Mouse (Mus musculus) hindbrain, embryonic 12.5 days (tissue): ENCODE data around the gene Fkbp9. TPM values are rescaled to one million over a fixed set of nuclear protein-coding genes. Genes with fewer than 3 reads are reported as not detected.
"Not testable (repeated sequence)": the region's sequence is repeated elsewhere in the genome, so short reads cannot be mapped to it uniquely, and the experiment has no call there.

Source experiments
- ATAC-seq: fragments of 200-750 bp; cut with Nextera tagmentation; 2 replicates; pipeline ENCODE4 v1.8.0; 2017; ENCODE audit warnings: moderate TSS enrichment; ENCODE audit not compliant: low FRiP score
- H3K27ac ChIP-seq: fragments of 300-500 bp; sonication (generic); 2 replicates; pipeline ENCODE4 v1.5.1; 2016; ENCODE audit warnings: mild to moderate bottlenecking
- H3K27me3 ChIP-seq: fragments of 300-500 bp; sonication (generic); 2 replicates; pipeline ENCODE4 v1.6.1; 2016; ENCODE audit warnings: mild to moderate bottlenecking
- H3K36me3 ChIP-seq: fragments of 300-500 bp; sonication (generic); 2 replicates; pipeline ENCODE4 v1.6.1; 2016; ENCODE audit warnings: mild to moderate bottlenecking
- H3K4me1 ChIP-seq: fragments of 300-500 bp; sonication (generic); 2 replicates; pipeline ENCODE4 v1.6.1; 2016
- H3K4me2 ChIP-seq: fragments of 300-500 bp; sonication (generic); replicated peaks from 2 replicates; pipeline ENCODE4 v1.6.1; 2016; ENCODE audit warnings: mild to moderate bottlenecking
- H3K4me3 ChIP-seq: fragments of 300-500 bp; sonication (generic); 2 replicates; pipeline ENCODE4 v1.5.1; 2016; ENCODE audit warnings: mild to moderate bottlenecking
- H3K9ac ChIP-seq: fragments of 300-500 bp; sonication (generic); 2 replicates; pipeline ENCODE4 v1.6.1; 2016; ENCODE audit warnings: mild to moderate bottlenecking, moderate library complexity
- H3K9me3 ChIP-seq: fragments of 300-500 bp; sonication (generic); replicated peaks from 2 replicates; pipeline ENCODE4 v1.6.1; 2016; ENCODE audit warnings: mild to moderate bottlenecking
- WGBS: fragments of 180-500 bp; shearing (Covaris S2); methylation state at CpG from one replicate; pipeline ENCODE4 v1.1.7; 2016; 5-methylcytosine and 5-hydroxymethylcytosine counted together
- polyA plus RNA-seq: library from polyadenylated mRNA; unstranded; fragments of >200 nt; fragmentation: Nextera tagmentation; extraction: Ambion mirVana; gene quantifications from 2 replicates; pipeline ENCODE4 v1.2.1, GENCODE M21; 2016

The Fkbp9 gene
- polyA plus RNA-seq, 1 experiment from 2014 or later = 92.2 TPM

DNA sequence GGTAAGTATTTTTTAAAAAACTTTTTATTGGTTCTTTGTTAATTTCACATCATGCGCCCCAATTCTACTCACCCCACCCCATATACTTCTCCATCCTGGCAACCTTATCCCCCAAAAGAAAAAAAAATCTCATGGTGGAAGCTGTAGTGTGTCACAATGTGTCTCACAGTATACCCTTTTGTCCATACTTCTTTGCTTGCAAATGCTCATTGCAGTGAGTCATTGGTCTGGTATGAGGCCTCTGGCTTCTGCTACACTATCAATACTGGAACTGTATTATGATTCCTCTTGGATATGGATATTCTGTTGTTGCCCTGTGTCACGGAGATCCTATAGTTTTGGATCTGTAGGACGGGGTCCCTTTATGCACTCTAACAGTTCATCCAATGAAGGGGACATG is 17.1 kb downstream of the Fkbp9 start:
- Histone ChIP-seq H3K4me2 (no peak overlapping the region), H3K27me3 (no peaks in the 10 kb centered on the region), H3K9ac (no peak overlapping the region), H3K36me3 (no peaks in the 10 kb centered on the region), H3K4me3 (no peak overlapping the region), H3K9me3 (no peaks in the 10 kb centered on the region), H3K4me1 (no peaks in the 10 kb centered on the region), H3K27ac (no peak overlapping the region)
- 92% methylated on average over 3 of the region's 3 CpGs for WGBS
- no peak for ATAC-seq

- Histone ChIP-seq H3K4me3 (no peak overlapping the region), H3K4me2 (no peak overlapping the region), H3K9me3 (no peaks in the 10 kb centered on the region), H3K9ac (no peak overlapping the region), H3K27ac (no peak overlapping the region), H3K4me1 (no peaks in the 10 kb centered on the region), H3K36me3 (no peaks in the 10 kb centered on the region), H3K27me3 (no peaks in the 10 kb centered on the region)
- no peak for ATAC-seq
- WGBS = 76% methylated on average over 7 of the region's 7 CpGs
Measured at GRCm38 (mm10) chr6:56850315-56850714, 18.5 kb downstream of the Fkbp9 start.

DNA sequence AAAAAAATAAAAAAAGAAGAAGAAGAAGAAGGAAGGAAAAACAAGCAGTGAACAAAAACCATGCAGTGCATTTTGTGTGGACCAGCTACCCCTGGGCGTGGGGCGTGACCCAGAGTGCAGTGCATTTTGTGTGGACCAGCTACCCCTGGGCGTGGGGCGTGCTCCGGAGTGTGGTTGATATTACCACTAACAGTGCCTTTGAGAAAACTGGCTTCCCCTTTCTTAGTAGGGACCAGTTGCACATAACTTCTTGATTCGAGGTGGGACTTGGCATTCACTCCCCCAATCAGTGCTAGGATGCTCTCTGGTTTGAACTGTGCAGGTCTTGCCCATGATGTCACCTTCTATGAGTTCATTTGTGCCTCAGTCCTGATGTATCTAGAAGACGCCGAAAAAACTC is 22.9 kb downstream of the Fkbp9 start:
- Histone ChIP-seq H3K27me3 (no peaks in the 10 kb centered on the region), H3K9ac (no peak overlapping the region), H3K36me3 (no peaks in the 10 kb centered on the region), H3K9me3 (no peaks in the 10 kb centered on the region), H3K4me1 (no peaks in the 10 kb centered on the region), H3K4me2 (no peak overlapping the region), H3K4me3 (no peak overlapping the region), H3K27ac (no peak overlapping the region)
- WGBS = 91% methylated on average over 8 of the region's 8 CpGs
- no peak for ATAC-seq

DNA sequence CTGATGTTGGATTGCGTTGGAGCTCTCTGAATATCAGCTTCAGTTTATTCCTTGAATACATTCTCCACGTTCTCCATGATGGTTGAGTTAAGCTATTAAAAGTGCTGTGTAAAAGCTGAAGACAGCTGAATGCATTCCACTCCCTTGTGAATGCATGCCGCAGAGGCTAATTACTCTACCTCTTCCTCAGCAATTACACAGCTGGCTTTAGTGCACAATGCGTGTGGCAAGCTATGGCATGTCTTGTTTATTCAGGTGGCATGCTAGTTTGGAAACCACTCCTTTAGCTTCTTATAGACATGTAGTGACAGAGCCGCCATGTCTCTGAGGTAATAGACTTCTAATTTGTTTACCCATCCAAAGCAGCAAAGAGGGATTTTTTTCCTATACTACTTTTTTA is 24.9 kb downstream of the Fkbp9 start:
- no peak for ATAC-seq
- H3K9me3 ChIP-seq = no peaks in the 10 kb centered on the region
- H3K36me3 ChIP-seq = no peaks in the 10 kb centered on the region
- 80% methylated on average over 5 of the region's 5 CpGs for WGBS
- H3K9ac ChIP-seq = no peak overlapping the region
- H3K27me3 ChIP-seq = no peaks in the 10 kb centered on the region
- H3K4me3 ChIP-seq = no peak overlapping the region
- no peaks in the 10 kb centered on the region for H3K4me1 ChIP-seq
- no peak overlapping the region for H3K4me2 ChIP-seq
- H3K27ac ChIP-seq = no peak overlapping the region

GRCm38 (mm10) chr6:56860205-56860848 is 28.5 kb downstream of the Fkbp9 start:
- 91% methylated on average over 8 of the region's 8 CpGs for WGBS
- H3K36me3 ChIP-seq = no peaks in the 10 kb centered on the region

GRCm38 (mm10) chr6:56866899-56867298 is 35.0 kb downstream of the Fkbp9 start:
- not testable (repeated sequence) for H3K27me3 ChIP-seq, H3K4me2 ChIP-seq, ATAC-seq, H3K4me1 ChIP-seq, H3K9ac ChIP-seq, H3K9me3 ChIP-seq, H3K4me3 ChIP-seq, H3K36me3 ChIP-seq, H3K27ac ChIP-seq
- 76% methylated on average over 1 of the region's 1 CpGs for WGBS

More at GRCm38 (mm10) chr6:56860205-56860848, 28.5 kb downstream of the Fkbp9 start:
- no peaks in the 10 kb centered on the region for H3K4me1 ChIP-seq
- no peak overlapping the region for H3K27ac ChIP-seq
- no peak overlapping the region for H3K9ac ChIP-seq
- ATAC-seq = no peak
- no peak overlapping the region for H3K4me2 ChIP-seq
- no peaks in the 10 kb centered on the region for H3K27me3 ChIP-seq
- H3K4me3 ChIP-seq = no peak overlapping the region
- no peaks in the 10 kb centered on the region for H3K9me3 ChIP-seq

GRCm38 (mm10) chr6:56868565-56868964 is 36.7 kb downstream of the Fkbp9 start:
- ATAC-seq = no peak
- WGBS = 81% methylated on average over 8 of the region's 8 CpGs
- no peaks in the 10 kb centered on the region for H3K4me1 ChIP-seq
- H3K4me3 ChIP-seq = no peak overlapping the region
- H3K9me3 ChIP-seq = no peaks in the 10 kb centered on the region
- no peak overlapping the region for H3K9ac ChIP-seq
- H3K27ac ChIP-seq = no peak overlapping the region
- no peak overlapping the region for H3K4me2 ChIP-seq
- H3K36me3 ChIP-seq = no peaks in the 10 kb centered on the region
- H3K27me3 ChIP-seq = no peaks in the 10 kb centered on the region

DNA sequence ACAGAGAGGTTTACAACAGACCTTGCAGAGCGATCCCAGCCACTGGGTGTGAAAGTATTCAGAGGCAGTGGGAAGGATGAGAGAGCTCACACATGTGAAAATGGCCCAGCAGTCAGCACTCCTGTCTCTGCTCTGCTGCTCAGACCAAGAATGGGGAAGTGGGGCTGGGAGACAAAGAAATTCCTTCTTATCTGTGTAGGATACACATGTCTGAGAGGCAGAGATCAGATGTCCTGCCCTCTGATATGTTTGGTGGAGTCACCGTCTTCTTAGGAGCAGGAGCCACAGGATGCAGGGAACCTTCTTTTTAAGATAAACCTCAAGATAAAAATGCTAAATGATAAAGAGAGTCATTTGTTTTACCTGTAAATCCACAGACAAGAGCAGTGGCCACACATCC is 38.2 kb downstream of the Fkbp9 start:
- Histone ChIP-seq H3K9ac (no peak overlapping the region), H3K4me1 (no peaks in the 10 kb centered on the region), H3K9me3 (no peaks in the 10 kb centered on the region), H3K4me3 (no peak overlapping the region), H3K4me2 (no peak overlapping the region), H3K27ac (no peak overlapping the region), H3K36me3 (no peaks in the 10 kb centered on the region), H3K27me3 (no peaks in the 10 kb centered on the region)
- WGBS = 90% methylated on average over 2 of the region's 2 CpGs
- no peak for ATAC-seq

- Histone ChIP-seq H3K9me3 (no peaks in the 10 kb centered on the region), H3K27me3 (no peaks in the 10 kb centered on the region), H3K4me1 (no peaks in the 10 kb centered on the region), H3K27ac (no peak overlapping the region), H3K9ac (no peak overlapping the region), H3K4me2 (no peak overlapping the region), H3K4me3 (no peak overlapping the region), H3K36me3 (peaks cover 10% of the 10 kb centered on the region)
- no peak for ATAC-seq
- 93% methylated on average over 4 of the region's 4 CpGs for WGBS
Measured at GRCm38 (mm10) chr6:56876870-56877269, 45.0 kb downstream of the Fkbp9 start.

DNA sequence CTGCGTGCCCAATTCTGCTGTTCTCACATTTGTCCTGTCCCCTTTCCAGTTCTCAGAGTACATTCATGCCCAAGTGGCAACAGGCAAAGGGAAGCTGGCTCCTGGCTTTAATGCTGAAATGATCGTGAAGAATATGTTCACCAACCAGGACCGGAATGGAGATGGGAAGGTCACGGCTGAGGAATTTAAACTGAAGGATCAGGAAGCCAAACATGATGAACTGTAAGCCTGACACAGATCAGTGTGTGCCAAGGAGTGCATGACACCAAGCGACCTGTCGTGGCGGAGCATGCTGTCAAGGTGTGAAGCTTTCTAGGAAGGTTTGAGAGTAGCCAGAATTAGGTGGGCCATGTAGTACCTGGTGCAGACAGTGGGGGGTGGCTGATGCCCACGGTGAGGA is 46.1 kb downstream of the Fkbp9 start:
- H3K4me3 ChIP-seq = no peak overlapping the region
- no peak overlapping the region for H3K4me2 ChIP-seq
- no peaks in the 10 kb centered on the region for H3K27me3 ChIP-seq
- no peak overlapping the region for H3K9ac ChIP-seq
- peaks cover 19% of the 10 kb centered on the region for H3K36me3 ChIP-seq
- ATAC-seq = no peak
- 94% methylated on average over 8 of the region's 8 CpGs for WGBS
- no peaks in the 10 kb centered on the region for H3K9me3 ChIP-seq
- H3K27ac ChIP-seq = no peak overlapping the region
- no peaks in the 10 kb centered on the region for H3K4me1 ChIP-seq

DNA sequence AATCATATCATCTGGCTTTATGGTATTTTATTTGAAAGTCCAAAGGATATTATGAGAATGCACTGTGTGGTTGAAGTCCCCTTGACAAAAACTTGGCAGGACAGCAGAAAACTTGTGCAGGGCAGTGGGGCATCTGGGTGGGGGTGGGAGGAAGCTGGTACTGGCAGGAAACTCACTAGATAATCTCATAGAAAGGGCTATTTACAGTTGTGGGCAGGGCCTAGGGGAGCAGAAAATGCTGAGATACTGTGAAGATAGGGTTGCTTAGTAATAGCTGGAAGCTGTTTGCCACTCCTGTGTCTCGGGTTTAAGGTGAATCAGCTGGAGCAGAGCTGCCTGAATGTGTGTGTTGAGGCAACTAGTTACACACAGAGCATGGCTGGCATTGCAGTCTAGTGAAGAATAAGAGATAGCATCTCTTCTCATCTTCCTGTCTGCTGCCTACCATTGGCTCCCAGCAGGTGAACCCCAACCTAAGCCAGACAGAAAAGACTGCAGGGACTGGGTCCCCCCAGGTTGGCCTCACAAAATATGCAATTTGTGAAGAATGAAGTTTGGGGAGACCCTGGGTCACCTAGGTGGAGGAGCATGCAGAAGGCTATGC is 47.6 kb downstream of the Fkbp9 start:
- H3K4me1 ChIP-seq = no peaks in the 10 kb centered on the region
- ATAC-seq = no peak

DNA sequence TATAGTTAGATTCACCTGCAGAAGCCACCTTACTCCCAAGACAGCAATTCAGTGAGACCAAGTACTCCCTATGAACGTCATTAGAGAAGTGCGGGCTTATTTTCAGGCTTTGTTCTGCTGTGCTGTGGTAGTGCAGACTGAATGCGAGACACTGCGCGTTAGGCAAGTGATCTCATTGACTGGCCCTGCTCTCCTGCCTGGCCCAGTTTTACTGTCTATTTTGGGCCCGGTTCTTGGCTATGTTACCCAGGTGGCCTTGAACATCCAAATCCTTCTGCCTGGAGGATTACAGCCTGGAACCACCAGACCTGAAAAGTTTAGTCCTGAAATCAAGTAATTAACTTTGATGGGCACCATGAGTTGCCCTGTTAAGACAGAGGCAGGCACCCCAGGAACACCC is 56.7 kb downstream of the Fkbp9 start:
- Histone ChIP-seq H3K4me1 (no peaks in the 10 kb centered on the region), H3K9ac (no peak overlapping the region), H3K27ac (no peak overlapping the region), H3K4me2 (no peak overlapping the region), H3K9me3 (no peaks in the 10 kb centered on the region), H3K27me3 (no peaks in the 10 kb centered on the region), H3K4me3 (no peak overlapping the region), H3K36me3 (peaks cover 43% of the 10 kb centered on the region)
- 91% methylated on average over 6 of the region's 6 CpGs for WGBS
- no peak for ATAC-seq

More for the DNA sequence above, 47.6 kb downstream of the Fkbp9 start:
- Histone ChIP-seq H3K4me3 (no peak overlapping the region), H3K27ac (no peak overlapping the region), H3K9ac (no peak overlapping the region), H3K4me2 (no peak overlapping the region), H3K9me3 (no peaks in the 10 kb centered on the region), H3K27me3 (no peaks in the 10 kb centered on the region), H3K36me3 (peaks cover 30% of the 10 kb centered on the region)
- 79% methylated on average over 1 of the region's 1 CpGs for WGBS

- Histone ChIP-seq H3K4me2 (no peak overlapping the region), H3K4me3 (no peak overlapping the region), H3K36me3 (peaks cover 37% of the 10 kb centered on the region), H3K9me3 (no peaks in the 10 kb centered on the region), H3K27ac (no peak overlapping the region), H3K4me1 (no peaks in the 10 kb centered on the region), H3K27me3 (no peaks in the 10 kb centered on the region), H3K9ac (no peak overlapping the region)
- ATAC-seq = no peak
- WGBS = 84% methylated on average over 2 of the region's 2 CpGs
Measured at GRCm38 (mm10) chr6:56890762-56891161, 58.9 kb downstream of the Fkbp9 start.
